Mouse (Mus musculus) hindbrain, embryonic 14.5 days (tissue): ENCODE measurements around the gene Cdh5. TPM values are rescaled to one million over a fixed set of nuclear protein-coding genes. Genes with fewer than 3 reads are reported as not detected.

Experiments used
- ATAC-seq: fragments of 200-750 bp; cut with Nextera tagmentation; 2 replicates; pipeline ENCODE4 v1.8.0; 2017; ENCODE audit warnings: moderate number of reproducible peaks, mild to moderate bottlenecking, moderate TSS enrichment, moderate library complexity; ENCODE audit not compliant: low FRiP score
- DNase-seq: peaks from one replicate; pipeline ENCODE4 v3.0.0-alpha.2; 2015; ENCODE audit warnings: low spot score
- H3K27ac ChIP-seq: fragments of 300-500 bp; sonication (generic); 2 replicates; pipeline ENCODE4 v1.5.1; 2014; ENCODE audit warnings: mild to moderate bottlenecking, moderate library complexity
- H3K27me3 ChIP-seq: fragments of 300-500 bp; sonication (generic); 2 replicates; pipeline ENCODE4 v1.6.1; 2014; ENCODE audit warnings: mild to moderate bottlenecking, low read length, mixed read lengths; ENCODE audit not compliant: control insufficient read depth, insufficient read depth
- H3K36me3 ChIP-seq: fragments of 300-500 bp; sonication (generic); replicated peaks from 2 replicates; pipeline ENCODE4 v1.6.1; 2014; ENCODE audit not compliant: control insufficient read depth, insufficient read depth
- H3K4me1 ChIP-seq: fragments of 300-500 bp; sonication (generic); replicated peaks from 2 replicates; pipeline ENCODE4 v1.6.1; 2014; ENCODE audit warnings: antibody characterized with exemption, low read length, mixed read lengths; ENCODE audit not compliant: control insufficient read depth, insufficient read depth
- H3K4me2 ChIP-seq: fragments of 300-500 bp; sonication (generic); replicated peaks from 2 replicates; pipeline ENCODE4 v1.6.1; 2014; ENCODE audit warnings: mild to moderate bottlenecking, moderate library complexity
- H3K4me3 ChIP-seq: fragments of 300-500 bp; sonication (generic); replicated peaks from 2 replicates; pipeline ENCODE4 v1.5.1; 2014; ENCODE audit warnings: mild to moderate bottlenecking, low read length
- H3K9ac ChIP-seq: fragments of 300-500 bp; sonication (generic); 2 replicates; pipeline ENCODE4 v1.6.1; 2014
- H3K9me3 ChIP-seq: fragments of 300-500 bp; sonication (generic); 2 replicates; pipeline ENCODE4 v1.6.1; 2016; ENCODE audit warnings: low read length; ENCODE audit not compliant: control insufficient read depth
- WGBS: fragments of 180-500 bp; shearing (Covaris S2); extraction: QIAGEN DNeasy Blood & Tissue Kit; methylation state at CpG from one replicate; pipeline ENCODE4 v1.1.7; 2014; 5-methylcytosine and 5-hydroxymethylcytosine counted together
- polyA plus RNA-seq: library from polyadenylated mRNA; unstranded; fragments of >200 nt; fragmentation: Nextera tagmentation; extraction: Ambion mirVana; gene quantifications from 2 replicates; pipeline ENCODE4 v1.2.1, GENCODE M21; 2014

The Cdh5 gene
- polyA plus RNA-seq, 1 experiment from 2014 or later: 16.6 TPM

GRCm38 (mm10) chr8:104144434-104145216 lies 43.2 kb downstream of the Cdh5 start:
- Histone ChIP-seq H3K4me1 (no peaks in the 10 kb centered on the region), H3K9ac (no peak overlapping the region), H3K27ac (no peak overlapping the region), H3K9me3 (no peaks in the 10 kb centered on the region), H3K27me3 (no peaks in the 10 kb centered on the region), H3K36me3 (no peaks in the 10 kb centered on the region), H3K4me2 (no peak overlapping the region), H3K4me3 (no peak overlapping the region)
- ATAC-seq (no peak), DNase-seq (no peak)
- 84% methylated on average over 13 of the region's 13 CpGs for WGBS

GRCm38 (mm10) chr8:104145981-104146689 lies 44.7 kb downstream of the Cdh5 start:
- H3K9ac ChIP-seq: no peak overlapping the region
- no peak overlapping the region for H3K4me3 ChIP-seq
- no peak overlapping the region for H3K27ac ChIP-seq
- H3K4me1 ChIP-seq: no peaks in the 10 kb centered on the region
- ATAC-seq (peak; percentile 87), DNase-seq (peak; percentile 91)
- H3K36me3 ChIP-seq: no peaks in the 10 kb centered on the region
- H3K4me2 ChIP-seq: no peak overlapping the region
- WGBS: 30% methylated on average over 15 of the region's 15 CpGs
- no peaks in the 10 kb centered on the region for H3K9me3 ChIP-seq
- H3K27me3 ChIP-seq: no peaks in the 10 kb centered on the region

GRCm38 (mm10) chr8:104146717-104147494 lies 45.5 kb downstream of the Cdh5 start:
- DNase-seq (no peak), ATAC-seq (no peak)
- Histone ChIP-seq H3K9me3 (no peaks in the 10 kb centered on the region), H3K36me3 (no peaks in the 10 kb centered on the region), H3K27me3 (no peaks in the 10 kb centered on the region), H3K4me2 (no peak overlapping the region), H3K9ac (no peak overlapping the region), H3K4me1 (no peaks in the 10 kb centered on the region), H3K4me3 (no peak overlapping the region), H3K27ac (no peak overlapping the region)
- 92% methylated on average over 15 of the region's 15 CpGs for WGBS

- WGBS: 98% methylated on average over 2 of the region's 2 CpGs
Measured at GRCm38 (mm10) chr8:104147947-104148346, 46.5 kb downstream of the Cdh5 start.

GRCm38 (mm10) chr8:104160731-104161130 lies 59.3 kb downstream of the Cdh5 start:
- 74% methylated on average over 5 of the region's 5 CpGs for WGBS
- H3K4me3 ChIP-seq: no peak overlapping the region

More at GRCm38 (mm10) chr8:104147947-104148346, 46.5 kb downstream of the Cdh5 start:
- DNase-seq: no peak
- no peak for ATAC-seq
- Histone ChIP-seq H3K36me3 (no peaks in the 10 kb centered on the region), H3K4me3 (no peak overlapping the region), H3K9ac (no peak overlapping the region), H3K27ac (no peak overlapping the region), H3K4me1 (no peaks in the 10 kb centered on the region), H3K9me3 (no peaks in the 10 kb centered on the region), H3K4me2 (no peak overlapping the region), H3K27me3 (no peaks in the 10 kb centered on the region)

GRCm38 (mm10) chr8:104169461-104169860 lies 68.0 kb downstream of the Cdh5 start:
- Histone ChIP-seq H3K36me3 (no peaks in the 10 kb centered on the region), H3K4me2 (no peak overlapping the region), H3K4me3 (no peak overlapping the region), H3K9me3 (no peaks in the 10 kb centered on the region), H3K9ac (no peak overlapping the region), H3K27me3 (peaks cover 22% of the 10 kb centered on the region), H3K4me1 (0 out of 2 replicates have a peak, but pooled peaks cover 11% of the 10 kb centered on the region), H3K27ac (no peak overlapping the region)
- ATAC-seq: no peak
- 77% methylated on average over 3 of the region's 3 CpGs for WGBS
- no peak for DNase-seq

More at GRCm38 (mm10) chr8:104160731-104161130, 59.3 kb downstream of the Cdh5 start:
- Histone ChIP-seq H3K4me1 (no peaks in the 10 kb centered on the region), H3K9ac (no peak overlapping the region), H3K9me3 (no peaks in the 10 kb centered on the region), H3K36me3 (no peaks in the 10 kb centered on the region), H3K27me3 (no peaks in the 10 kb centered on the region), H3K4me2 (no peak overlapping the region), H3K27ac (no peak overlapping the region)
- ATAC-seq: no peak
- no peak for DNase-seq

- peaks cover 22% of the 10 kb centered on the region for H3K27me3 ChIP-seq
- H3K4me2 ChIP-seq: peak within 1 kb of the TSS; percentile 84
- WGBS: 2% methylated on average over 74 of the region's 87 CpGs
- H3K27ac ChIP-seq: peak within 1 kb of the TSS; percentile 60
- ATAC-seq: peak; percentile 87
- H3K4me1 ChIP-seq: 0 out of 2 replicates have a peak, but pooled peaks cover 11% of the 10 kb centered on the region
- H3K36me3 ChIP-seq: no peaks in the 10 kb centered on the region
- peak; percentile 37 for DNase-seq
- H3K9me3 ChIP-seq: no peaks in the 10 kb centered on the region
- H3K9ac ChIP-seq: peak within 1 kb of the TSS; percentile 83
- peak within 1 kb of the TSS; percentile 66 for H3K4me3 ChIP-seq
Measured at GRCm38 (mm10) chr8:104170118-104171049, 69.0 kb downstream of the Cdh5 start, which contains the start of gene Bean1. Gene Bean1 (plus strand): TSS chr8:104170442.

- Histone ChIP-seq H3K36me3 (no peaks in the 10 kb centered on the region), H3K27ac (peak overlapping the region; percentile 60), H3K9me3 (no peaks in the 10 kb centered on the region), H3K4me3 (peak overlapping the region; percentile 66), H3K4me2 (peak overlapping the region; percentile 84), H3K27me3 (peaks cover 22% of the 10 kb centered on the region), H3K4me1 (0 out of 2 replicates have a peak, but pooled peaks cover 11% of the 10 kb centered on the region), H3K9ac (peak overlapping the region; percentile 83)
- WGBS: 5% methylated on average over 32 of the region's 32 CpGs
- ATAC-seq (peak; percentile 3; the same call in 1 of the 2 replicates), DNase-seq (no peak)
Measured at GRCm38 (mm10) chr8:104171050-104171620, 69.7 kb downstream of the Cdh5 start.
